Mouse (Mus musculus): ENCODE data around the gene Zfp607a. TPM values are rescaled to one million over a fixed set of nuclear protein-coding genes. Genes with fewer than 3 reads are reported as not detected.
"Not testable (repeated sequence)": the region's sequence is repeated elsewhere in the genome, so short reads cannot be mapped to it uniquely, and the experiment has no call there.

Zfp607a gene
- polyA plus RNA-seq, 1 experiment from 2014 or later, result 0.88 TPM

GRCm38 (mm10) chr7:27859301-27860251 is 2.2 kb downstream of the Zfp607a start:
- WGBS, result 31% methylated on average over 10 of the region's 10 CpGs
- Histone ChIP-seq H3K27me3 (replicated peaks; ENCODE audit: control insufficient read depth, insufficient read depth, low read length) (no peaks in the 10 kb centered on the region), H3K9ac (ENCODE audit: low read depth, low read length) (peak overlapping the region; percentile 66), H3K4me2 (ENCODE audit: low read length) (peak overlapping the region; percentile 79), H3K9me3 (ENCODE audit: control insufficient read depth, low read length) (no peaks in the 10 kb centered on the region), H3K27ac (ENCODE audit: low read depth, low read length) (no peak overlapping the region), H3K4me1 (ENCODE audit: control insufficient read depth, insufficient read depth, low read depth, low read length) (peaks cover 8% of the 10 kb centered on the region), H3K36me3 (ENCODE audit: control insufficient read depth, insufficient read depth, low read length) (0 out of 2 replicates have a peak, but pooled peaks cover 2% of the 10 kb centered on the region), H3K4me3 (ENCODE audit: low read length) (peak overlapping the region; percentile 54)
- peak; percentile 57 for ATAC-seq

DNA sequence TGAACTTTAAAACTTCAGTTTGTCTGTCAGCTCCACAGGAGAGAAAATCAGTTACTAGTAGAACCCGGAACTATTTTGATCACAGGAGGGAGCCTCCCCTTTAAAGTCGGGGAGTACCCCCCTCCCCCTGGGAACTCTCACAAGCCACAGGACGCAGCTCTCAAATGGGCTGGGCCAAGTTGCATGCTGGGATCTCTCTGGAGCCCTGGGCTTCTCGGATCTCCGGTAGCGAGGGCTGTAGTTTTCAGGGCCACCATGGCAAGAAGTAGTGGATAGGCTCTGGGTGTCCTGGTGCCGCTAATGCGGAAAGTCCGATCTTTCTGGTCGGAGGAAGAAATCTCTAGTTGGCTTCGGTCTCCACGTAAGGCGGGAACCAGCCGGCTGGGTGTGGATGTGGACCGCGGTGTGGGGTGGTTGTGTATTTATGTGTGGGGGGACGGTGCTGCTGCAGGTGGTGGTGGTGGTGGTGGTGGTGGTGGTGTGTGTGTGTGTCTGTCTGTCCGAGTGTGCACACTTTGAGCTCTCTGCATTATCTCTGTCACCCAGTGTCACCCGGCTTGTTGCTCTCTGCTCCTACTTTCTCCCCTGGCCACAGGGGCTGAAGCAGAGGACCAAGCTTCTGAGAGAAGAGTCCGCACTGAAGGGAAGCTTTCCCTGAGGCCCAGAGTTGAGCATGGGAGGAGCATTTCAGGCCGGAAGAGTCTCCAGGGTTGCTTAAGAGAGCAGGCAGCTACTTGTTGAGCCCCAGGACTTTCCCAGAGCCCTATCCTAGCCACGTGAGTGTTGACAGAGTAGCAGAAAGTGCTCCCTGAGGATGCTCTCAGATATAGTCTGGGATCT is 3.3 kb downstream of the Zfp607a start:
- ATAC-seq, result peak; percentile 90
- H3K36me3 ChIP-seq (ENCODE audit: control insufficient read depth, insufficient read depth, low read length), result 0 out of 2 replicates have a peak, but pooled peaks cover 2% of the 10 kb centered on the region
- H3K27me3 ChIP-seq (replicated peaks; ENCODE audit: control insufficient read depth, insufficient read depth, low read length), result no peaks in the 10 kb centered on the region
- peak overlapping the region; percentile 66 for H3K9ac ChIP-seq (ENCODE audit: low read depth, low read length)
- H3K4me3 ChIP-seq (ENCODE audit: low read length), result peak overlapping the region; percentile 54
- no peaks in the 10 kb centered on the region for H3K9me3 ChIP-seq (ENCODE audit: control insufficient read depth, low read length)
- H3K4me1 ChIP-seq (ENCODE audit: control insufficient read depth, insufficient read depth, low read depth, low read length), result peaks cover 8% of the 10 kb centered on the region
- peak overlapping the region; percentile 47; the same call in 1 of the 2 replicates for H3K27ac ChIP-seq (ENCODE audit: low read depth, low read length)
- peak overlapping the region; percentile 79 for H3K4me2 ChIP-seq (ENCODE audit: low read length)
- under 1% methylated on average over 22 of the region's 22 CpGs for whole genome bisulfite sequencing

DNA sequence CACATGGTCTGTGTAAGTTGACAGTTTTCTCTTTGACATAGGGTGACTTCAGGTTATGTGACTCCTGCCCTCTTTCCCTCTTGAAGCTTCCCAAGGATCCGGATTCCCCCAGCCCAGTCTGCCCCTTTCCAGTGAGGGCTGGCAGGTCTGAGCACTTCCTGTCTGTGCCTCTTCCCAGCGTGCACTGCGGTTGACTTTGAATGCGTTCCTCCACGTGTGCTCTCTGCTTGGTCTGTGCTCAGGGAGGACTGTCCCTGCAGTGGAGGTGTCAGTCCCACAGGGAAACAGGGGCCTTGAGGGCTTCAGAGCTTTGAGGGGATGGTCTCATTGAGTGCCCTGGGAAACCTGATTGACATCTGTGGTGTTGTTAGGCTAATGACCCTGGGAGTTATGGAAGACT is 5.3 kb downstream of the Zfp607a start:
- not testable (repeated sequence) for H3K4me1 ChIP-seq (ENCODE audit: control insufficient read depth, insufficient read depth, low read depth, low read length); H3K4me2 ChIP-seq (ENCODE audit: low read length); H3K27ac ChIP-seq (ENCODE audit: low read depth, low read length); ATAC-seq; H3K36me3 ChIP-seq (ENCODE audit: control insufficient read depth, insufficient read depth, low read length); H3K9ac ChIP-seq (ENCODE audit: low read depth, low read length); H3K27me3 ChIP-seq (replicated peaks; ENCODE audit: control insufficient read depth, insufficient read depth, low read length); H3K9me3 ChIP-seq (ENCODE audit: control insufficient read depth, low read length); H3K4me3 ChIP-seq (ENCODE audit: low read length)
- WGBS, result 81% methylated on average over 5 of the region's 5 CpGs

GRCm38 (mm10) chr7:27881721-27882120 is 24.4 kb downstream of the Zfp607a start:
- H3K4me1 ChIP-seq (ENCODE audit: control insufficient read depth, insufficient read depth, low read depth, low read length), result no peaks in the 10 kb centered on the region
- 97% methylated on average over 4 of the region's 4 CpGs for WGBS
- H3K36me3 ChIP-seq (ENCODE audit: control insufficient read depth, insufficient read depth, low read length), result peaks cover 14% of the 10 kb centered on the region
- H3K4me3 ChIP-seq (ENCODE audit: low read length), result no peak overlapping the region
- H3K4me2 ChIP-seq (ENCODE audit: low read length), result no peak overlapping the region
- no peaks in the 10 kb centered on the region for H3K9me3 ChIP-seq (ENCODE audit: control insufficient read depth, low read length)
- no peaks in the 10 kb centered on the region for H3K27me3 ChIP-seq (replicated peaks; ENCODE audit: control insufficient read depth, insufficient read depth, low read length)
- ATAC-seq, result no peak
- no peak overlapping the region for H3K9ac ChIP-seq (ENCODE audit: low read depth, low read length)
- H3K27ac ChIP-seq (ENCODE audit: low read depth, low read length), result no peak overlapping the region

DNA sequence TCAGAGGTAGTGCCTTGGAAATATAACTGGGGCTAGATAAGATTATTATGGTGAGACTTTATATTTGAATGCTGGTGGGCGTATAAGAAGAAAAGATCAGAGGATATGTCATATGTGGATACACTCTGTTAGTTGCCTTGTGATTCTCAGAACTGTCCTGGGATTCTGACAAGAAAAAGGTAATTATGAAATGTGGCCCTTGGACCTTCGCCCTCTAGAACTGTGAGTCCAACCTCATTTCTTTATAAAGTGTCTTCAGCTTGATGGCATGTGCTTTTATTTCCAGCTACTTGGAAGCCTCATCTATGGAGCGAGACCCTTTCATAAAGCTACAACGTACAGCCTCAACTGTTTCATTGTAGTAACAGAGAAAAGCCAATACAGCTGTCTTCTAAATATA is 43.3 kb downstream of the Zfp607a start:
- WGBS, result 93% methylated on average over 4 of the region's 4 CpGs
- Histone ChIP-seq H3K27ac (ENCODE audit: low read depth, low read length) (no peak overlapping the region), H3K9me3 (ENCODE audit: control insufficient read depth, low read length) (peaks cover 7% of the 10 kb centered on the region; the same call in 1 of the 2 replicates)

DNA sequence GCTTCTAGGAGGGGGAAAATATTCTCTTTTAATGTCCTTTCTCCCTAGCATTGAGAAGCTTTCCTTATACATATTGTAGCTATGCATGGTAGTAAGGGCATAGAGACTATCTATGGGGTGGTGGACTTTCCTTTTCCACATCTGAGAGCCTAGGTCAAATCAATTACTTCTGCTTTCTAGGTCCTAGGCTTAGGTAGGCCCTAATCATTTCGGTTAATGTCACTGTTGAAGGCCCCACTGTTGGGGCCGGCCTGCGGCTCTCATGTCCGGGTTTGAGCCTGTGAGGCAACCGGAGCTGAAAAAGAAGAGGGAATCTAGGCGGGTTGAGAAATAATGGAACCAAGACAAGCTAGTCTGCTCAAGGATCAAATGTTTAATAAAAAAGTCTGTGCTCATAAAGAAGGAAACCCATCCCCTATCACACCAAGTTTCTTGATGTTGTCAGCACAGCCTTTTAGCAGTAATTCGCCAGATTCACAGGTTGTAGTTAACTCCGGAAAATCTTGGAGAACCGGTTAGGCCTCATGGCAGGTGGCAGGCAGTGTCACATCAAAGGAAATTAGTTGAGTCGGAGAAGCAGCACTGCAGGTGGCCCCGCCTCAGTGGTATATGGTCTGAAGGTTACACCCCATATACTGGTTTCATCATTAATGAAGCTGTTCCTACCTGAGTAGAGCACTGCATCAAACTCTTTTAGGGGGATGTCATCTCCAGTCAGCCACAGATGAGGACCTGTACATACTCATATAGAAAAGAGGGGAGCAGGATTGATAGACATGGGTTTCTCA is 47.9 kb downstream of the Zfp607a start:
- 81% methylated on average over 11 of the region's 11 CpGs for WGBS
- no peaks in the 10 kb centered on the region for H3K4me1 ChIP-seq (ENCODE audit: control insufficient read depth, insufficient read depth, low read depth, low read length)
- H3K27ac ChIP-seq (ENCODE audit: low read depth, low read length), result no peak overlapping the region
- H3K4me2 ChIP-seq (ENCODE audit: low read length), result no peak overlapping the region
- H3K9me3 ChIP-seq (ENCODE audit: control insufficient read depth, low read length), result peaks cover 12% of the 10 kb centered on the region; the same call in 1 of the 2 replicates
- H3K27me3 ChIP-seq (replicated peaks; ENCODE audit: control insufficient read depth, insufficient read depth, low read length), result no peaks in the 10 kb centered on the region
- H3K9ac ChIP-seq (ENCODE audit: low read depth, low read length), result no peak overlapping the region
- peaks cover 19% of the 10 kb centered on the region for H3K36me3 ChIP-seq (ENCODE audit: control insufficient read depth, insufficient read depth, low read length)
- no peak for ATAC-seq
- no peak overlapping the region for H3K4me3 ChIP-seq (ENCODE audit: low read length)

More for the DNA sequence above, 43.3 kb downstream of the Zfp607a start:
- Histone ChIP-seq H3K4me3 (ENCODE audit: low read length) (no peak overlapping the region), H3K36me3 (ENCODE audit: control insufficient read depth, insufficient read depth, low read length) (peaks cover 2% of the 10 kb centered on the region; the same call in 1 of the 2 replicates), H3K27me3 (replicated peaks; ENCODE audit: control insufficient read depth, insufficient read depth, low read length) (no peaks in the 10 kb centered on the region), H3K4me2 (ENCODE audit: low read length) (no peak overlapping the region), H3K4me1 (ENCODE audit: control insufficient read depth, insufficient read depth, low read depth, low read length) (no peaks in the 10 kb centered on the region), H3K9ac (ENCODE audit: low read depth, low read length) (no peak overlapping the region)
- no peak for ATAC-seq

DNA sequence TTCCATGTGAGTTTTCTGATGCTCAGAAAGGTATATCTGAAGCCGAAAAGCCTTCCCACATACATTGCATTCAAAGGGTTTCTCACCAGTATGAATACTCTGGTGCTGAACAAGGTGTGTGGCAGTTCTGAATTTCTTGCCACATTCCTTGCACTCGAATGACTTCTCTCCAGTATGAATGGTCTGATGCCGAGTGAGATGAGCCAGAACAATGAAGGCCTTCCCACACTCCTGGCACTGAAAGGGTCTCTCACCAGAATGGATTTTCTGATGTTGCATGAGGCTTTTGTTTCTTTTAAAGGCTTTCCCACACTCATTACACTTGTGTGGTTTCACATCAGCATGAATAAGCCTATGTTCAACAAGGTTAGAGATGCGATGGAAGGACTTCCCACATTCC is 53.6 kb downstream of the Zfp607a start:
- not testable (repeated sequence) for H3K4me1 ChIP-seq (ENCODE audit: control insufficient read depth, insufficient read depth, low read depth, low read length); H3K27me3 ChIP-seq (replicated peaks; ENCODE audit: control insufficient read depth, insufficient read depth, low read length); H3K27ac ChIP-seq (ENCODE audit: low read depth, low read length); H3K4me3 ChIP-seq (ENCODE audit: low read length); H3K4me2 ChIP-seq (ENCODE audit: low read length); ATAC-seq; H3K9ac ChIP-seq (ENCODE audit: low read depth, low read length); H3K9me3 ChIP-seq (ENCODE audit: control insufficient read depth, low read length)
- H3K36me3 ChIP-seq (ENCODE audit: control insufficient read depth, insufficient read depth, low read length), result peaks cover 34% of the 10 kb centered on the region
- WGBS, result 67% methylated on average over 3 of the region's 4 CpGs

DNA sequence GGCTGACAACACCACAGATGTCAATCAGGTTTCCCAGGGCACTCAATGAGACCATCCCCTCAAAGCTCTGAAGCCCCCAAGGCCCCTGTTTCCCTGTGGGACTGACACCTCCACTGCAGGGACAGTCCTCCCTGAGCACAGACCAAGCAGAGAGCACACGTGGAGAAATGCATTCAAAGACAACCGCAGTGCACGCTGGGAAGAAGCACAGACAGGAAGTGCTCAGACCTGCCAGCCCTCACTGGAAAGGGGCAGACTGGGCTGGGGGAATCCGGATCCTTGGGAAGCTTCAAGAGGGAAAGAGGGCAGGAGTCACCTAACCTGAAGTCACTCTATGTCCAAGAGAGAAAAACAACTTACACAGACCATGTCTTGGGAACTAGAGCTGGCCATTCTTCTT is 69.7 kb downstream of the Zfp607a start:
- H3K4me2 ChIP-seq (ENCODE audit: low read length); H3K27ac ChIP-seq (ENCODE audit: low read depth, low read length); H3K9me3 ChIP-seq (ENCODE audit: control insufficient read depth, low read length); H3K4me3 ChIP-seq (ENCODE audit: low read length); H3K9ac ChIP-seq (ENCODE audit: low read depth, low read length); H3K4me1 ChIP-seq (ENCODE audit: control insufficient read depth, insufficient read depth, low read depth, low read length); ATAC-seq; H3K36me3 ChIP-seq (ENCODE audit: control insufficient read depth, insufficient read depth, low read length); H3K27me3 ChIP-seq (replicated peaks; ENCODE audit: control insufficient read depth, insufficient read depth, low read length): not testable (repeated sequence)
- 44% methylated on average over 4 of the region's 4 CpGs for whole genome bisulfite sequencing

All from hindbrain, embryonic 16.5 days (tissue).